Mouse (Mus musculus) layer of hippocampus, postnatal 25 days (tissue): ENCODE data around the gene Cep170. TPM values are rescaled to one million over a fixed set of nuclear protein-coding genes. Genes with fewer than 3 reads are reported as not detected.
A peak's percentile ranks its signal among the peaks of the same experiment; 100 is the strongest.

Source experiments
- DNase-seq, 2 experiments: peaks; one replicate each; pipeline ENCODE4 v3.0.0; 2022; ENCODE audit warnings: mixed read lengths in 2 of 2, low spot score in 1 of 2; ENCODE audit errors: extremely low spot score in 1 of 2
- microRNA-seq, 2 experiments: library from miRNA; unstranded; fragments of <30 nt; microRNA quantifications; one replicate each; pipeline ENCODE4 v1.2.0; 2021
- total RNA-seq, 2 experiments: library from RNA; stranded (reverse); gene quantifications; 2 replicates each; pipeline ENCODE4 v1.2.3; 2021

The Cep170 gene
- total RNA-seq, 2 experiments from 2014 or later: 90.9 to 121 TPM

- DNase-seq: no peak
Observed at GRCm38 (mm10) chr1:176755586-176755985, 58.3 kb downstream of the Cep170 start.

- no peak for DNase-seq
Observed at GRCm38 (mm10) chr1:176753861-176754718, 59.8 kb downstream of the Cep170 start.

- DNase-seq: no peak
Observed at GRCm38 (mm10) chr1:176749708-176750107, 64.2 kb downstream of the Cep170 start.

- no peak for DNase-seq
Observed at GRCm38 (mm10) chr1:176732834-176733233, 81.0 kb downstream of the Cep170 start.

GRCm38 (mm10) chr1:176730528-176730927 is 83.3 kb downstream of the Cep170 start:
- no peak for DNase-seq

GRCm38 (mm10) chr1:176727372-176727771 is 86.5 kb downstream of the Cep170 start:
- no peak for DNase-seq

GRCm38 (mm10) chr1:176724771-176725170 is 89.1 kb downstream of the Cep170 start:
- DNase-seq: no peak

GRCm38 (mm10) chr1:176723858-176724713 is 89.8 kb downstream of the Cep170 start:
- DNase-seq: no peak

- peak in 1 of 2 experiments; percentile 23 for DNase-seq
Observed at GRCm38 (mm10) chr1:176712436-176712835, 101.4 kb downstream of the Cep170 start.

GRCm38 (mm10) chr1:176700226-176700625 is 113.6 kb downstream of the Cep170 start:
- DNase-seq: no peak

GRCm38 (mm10) chr1:176699793-176700192 is 114.1 kb downstream of the Cep170 start:
- peak; percentile 32 to 70 for DNase-seq

GRCm38 (mm10) chr1:176698647-176699046 is 115.2 kb downstream of the Cep170 start:
- DNase-seq: no peak

GRCm38 (mm10) chr1:176697091-176697490 is 116.8 kb downstream of the Cep170 start:
- peak in 1 of 2 experiments; percentile 45 for DNase-seq

GRCm38 (mm10) chr1:176691101-176691500 is 122.8 kb downstream of the Cep170 start:
- DNase-seq: no peak

- no peak for DNase-seq
Observed at GRCm38 (mm10) chr1:176688251-176688880, 125.5 kb downstream of the Cep170 start.

Small RNA genes within 50 kb of the gene (microRNA-seq; reads per million reads assigned to microRNA genes)
- gene Mir350: 240 to 322 reads per million in 2 experiments

Other genes with a start within 250 kb of the Cep170 start
- gene Sdccag8, start 593 bp upstream of the Cep170 start, total RNA-seq: 10 to 100 TPM; 11.8 to 17.0 TPM